Mouse (Mus musculus) olfactory bulb, adult 2 months (tissue): ENCODE measurements around the gene Setd1a. TPM values are rescaled to one million over a fixed set of nuclear protein-coding genes. Genes with fewer than 3 reads are reported as not detected.
"Not testable (repeated sequence)": the region's sequence is repeated elsewhere in the genome, so short reads cannot be mapped to it uniquely, and the experiment has no call there.

Source experiments
- H3K27ac ChIP-seq: fragments of 200-500 bp; 2 replicates; pipeline ENCODE4 v1.5.1; 2012; ENCODE audit warnings: low read depth, low read length; ENCODE audit not compliant: insufficient read depth
- H3K4me1 ChIP-seq: fragments of 200-500 bp; 2 replicates; pipeline ENCODE4 v1.6.1; 2012; ENCODE audit warnings: low read length; ENCODE audit not compliant: control insufficient read depth, insufficient read depth
- H3K4me3 ChIP-seq: fragments of 200-500 bp; 2 replicates; pipeline ENCODE4 v1.5.1; 2012; ENCODE audit warnings: mild to moderate bottlenecking, low read depth, low read length, moderate library complexity; ENCODE audit not compliant: insufficient read depth
- CTCF ChIP-seq: fragments of 200-500 bp; IDR thresholded peaks from 2 replicates; pipeline ENCODE4 v1.5.1; 2012; ENCODE audit warnings: low read depth, mild to moderate bottlenecking, low read length, moderate library complexity; ENCODE audit not compliant: insufficient read depth
- POLR2A ChIP-seq: fragments of 200-500 bp; IDR thresholded peaks from 2 replicates; pipeline ENCODE4 v1.6.1; 2012; ENCODE audit warnings: mild to moderate bottlenecking, low read depth, low read length, moderate library complexity; ENCODE audit not compliant: insufficient read depth
- WGBS: fragments of 180-500 bp; shearing (Covaris S2); methylation state at CpG from one replicate; pipeline ENCODE4 v1.1.7; 2018; 5-methylcytosine and 5-hydroxymethylcytosine counted together
- polyA plus RNA-seq: library from polyadenylated mRNA; stranded (reverse); fragments of >200 nt; gene quantifications from 2 replicates; pipeline ENCODE4 v1.2.4, GENCODE M21; 2012; ENCODE audit warnings: low replicate concordance; ENCODE audit not compliant: missing spikeins, insufficient read depth, insufficient read length

Setd1a gene
- 526 TPM in 1 of 2 replicates, not detected in the other for polyA plus RNA-seq

DNA sequence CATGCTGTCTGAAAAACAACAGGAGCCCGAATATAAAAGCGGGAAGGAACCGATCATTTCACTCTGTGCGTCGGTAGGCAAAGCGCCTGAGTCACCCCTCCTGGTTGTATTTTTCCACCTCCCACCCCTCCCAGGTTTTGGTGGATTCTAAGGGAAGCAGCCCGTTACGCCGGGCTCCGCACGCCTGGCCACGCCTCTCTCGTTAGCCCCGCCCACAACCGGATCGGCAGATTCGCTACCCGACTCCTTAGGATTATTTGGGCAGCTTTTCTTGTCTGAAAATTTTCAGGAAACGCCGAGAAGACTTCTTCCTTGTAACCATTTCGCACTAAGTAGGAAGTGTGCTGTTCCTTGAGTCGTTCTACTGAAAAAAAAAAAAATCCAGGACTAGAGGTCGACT is at the start of gene Setd1a:
TSS of gene Setd1a (plus strand) at position 245 of the 400 bp plus-strand sequence.
- Histone ChIP-seq H3K4me3 (peak within 1 kb of the TSS; percentile 92), H3K27ac (peak within 1 kb of the TSS; percentile 99), H3K4me1 (peaks cover 2% of the 10 kb centered on the region; the same call in 1 of the 2 replicates)
- WGBS, result under 1% methylated on average over 23 of the region's 23 CpGs
- TF ChIP-seq POLR2A, result peak; percentile 36; the same call in 1 of the 2 replicates
- TF ChIP-seq CTCF, result no peak

DNA sequence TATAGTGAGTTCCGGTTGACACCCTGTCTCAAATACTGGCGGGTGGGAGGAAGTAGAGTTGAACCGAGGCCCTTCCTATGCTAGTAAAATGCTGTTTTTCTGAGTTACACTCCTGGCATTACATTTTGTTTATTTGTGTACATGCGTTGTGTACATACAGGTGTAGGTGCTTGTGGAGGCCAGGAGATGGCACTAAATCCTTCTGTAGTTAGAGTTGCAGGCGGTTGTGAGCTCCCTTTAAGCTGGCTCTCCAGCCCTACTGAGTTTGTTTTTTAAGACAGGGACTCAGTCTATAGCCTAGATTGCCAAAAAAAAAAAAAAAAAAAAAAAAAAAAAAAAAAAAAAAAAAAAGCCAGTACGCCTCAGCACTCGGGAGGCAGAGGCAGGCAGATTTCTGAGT is 48.6 kb upstream of the Setd1a start:
- no peak overlapping the region for H3K27ac ChIP-seq
- H3K4me1 ChIP-seq, result no peaks in the 10 kb centered on the region
- H3K4me3 ChIP-seq, result no peak overlapping the region
- WGBS, result 85% methylated on average over 7 of the region's 7 CpGs
- no peak for TF ChIP-seq POLR2A
- no peak for TF ChIP-seq CTCF

DNA sequence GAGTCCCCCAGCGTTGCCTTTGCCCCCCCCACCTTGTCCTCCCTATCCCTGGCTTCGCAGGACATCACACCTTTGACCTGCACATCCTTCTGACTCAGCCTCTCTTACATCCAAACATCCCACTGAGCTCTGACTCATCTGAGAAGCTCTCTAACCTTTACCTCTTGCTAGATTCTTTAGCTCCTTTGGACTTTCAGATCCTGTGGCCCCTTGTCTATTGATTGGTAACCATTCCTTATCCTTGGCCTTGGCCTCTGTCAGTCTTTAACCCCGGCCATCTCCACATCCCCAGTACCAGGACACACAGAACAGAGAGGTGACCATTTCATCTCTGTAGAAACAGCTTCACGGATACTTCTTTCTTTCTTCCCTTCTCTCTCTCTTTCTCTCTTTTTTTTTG is 46.3 kb upstream of the Setd1a start:
- TF ChIP-seq CTCF (no peak), POLR2A (no peak)
- Histone ChIP-seq H3K4me1 (no peaks in the 10 kb centered on the region), H3K4me3 (no peak overlapping the region), H3K27ac (no peak overlapping the region)
- 74% methylated on average over 4 of the region's 4 CpGs for WGBS

DNA sequence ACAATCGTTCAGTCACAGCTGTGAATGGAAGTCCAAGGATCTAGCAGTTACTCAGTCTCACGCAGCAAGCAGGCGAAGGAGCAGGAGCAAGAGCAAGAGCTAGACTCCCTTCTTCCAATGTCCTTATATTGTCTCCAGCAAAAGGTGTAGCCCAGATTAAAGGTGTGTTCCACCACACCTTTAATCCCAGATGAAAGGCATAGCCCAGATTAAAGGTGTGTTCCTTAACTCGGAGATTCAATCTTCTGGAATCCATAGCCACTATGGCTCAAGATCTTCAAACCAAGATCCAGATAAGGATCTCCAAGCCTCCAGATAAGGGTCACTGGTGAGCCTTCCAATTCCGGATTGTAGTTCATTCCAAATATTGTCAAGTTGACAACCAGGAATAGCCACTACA is 44.4 kb upstream of the Setd1a start, which contains the start of gene Ctf2:
TSS of gene Ctf2 (minus strand) at position 101 of the 400 bp plus-strand sequence.
- H3K27ac ChIP-seq, H3K4me1 ChIP-seq, H3K4me3 ChIP-seq: not testable (repeated sequence)
- 100% methylated on average over 1 of the region's 5 CpGs for WGBS

DNA sequence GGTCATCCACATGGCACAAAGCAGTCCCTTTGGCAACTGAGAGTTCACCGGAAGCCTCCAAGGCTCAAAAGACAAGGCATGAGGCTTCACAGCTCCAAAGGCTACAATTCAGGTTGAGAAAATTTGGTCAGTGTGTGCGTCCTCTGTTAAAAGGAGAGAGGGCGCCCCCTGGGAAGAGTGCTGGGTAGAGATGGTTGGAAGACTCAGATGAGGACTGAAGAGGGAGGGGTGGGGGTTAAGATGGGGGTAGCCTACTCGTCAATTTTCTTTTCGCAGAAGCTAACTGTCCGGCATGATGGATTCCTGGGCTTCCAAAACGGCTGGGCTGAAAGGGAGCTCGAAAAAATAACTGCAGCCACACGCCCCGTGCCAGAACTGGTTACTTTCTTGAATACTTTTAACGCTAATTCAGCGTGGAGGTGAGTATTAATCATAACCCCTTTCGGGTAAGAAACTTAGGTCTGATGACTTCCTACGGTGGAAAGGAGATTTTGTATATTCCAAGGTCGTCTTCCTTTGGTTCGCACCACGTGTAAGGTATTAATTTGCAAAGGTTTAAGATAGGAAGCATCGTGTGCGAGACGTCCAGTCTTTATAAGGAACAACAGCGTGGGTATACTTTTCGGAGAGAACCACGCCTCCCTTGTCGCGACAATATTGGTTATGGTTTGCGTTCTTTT is 32.0 kb upstream of the Setd1a start, which contains the start of gene Fbxl19:
TSS of gene Fbxl19 (plus strand) at position 178 of the 680 bp plus-strand sequence.
- peak within 1 kb of the TSS; percentile 60 for H3K4me3 ChIP-seq
- TF ChIP-seq CTCF (peak; percentile 20; the same call in 1 of the 2 replicates), POLR2A (no peak)
- H3K27ac ChIP-seq, result peak within 1 kb of the TSS; percentile 58
- WGBS, result under 1% methylated on average over 26 of the region's 26 CpGs
- H3K4me1 ChIP-seq, result peaks cover 19% of the 10 kb centered on the region

DNA sequence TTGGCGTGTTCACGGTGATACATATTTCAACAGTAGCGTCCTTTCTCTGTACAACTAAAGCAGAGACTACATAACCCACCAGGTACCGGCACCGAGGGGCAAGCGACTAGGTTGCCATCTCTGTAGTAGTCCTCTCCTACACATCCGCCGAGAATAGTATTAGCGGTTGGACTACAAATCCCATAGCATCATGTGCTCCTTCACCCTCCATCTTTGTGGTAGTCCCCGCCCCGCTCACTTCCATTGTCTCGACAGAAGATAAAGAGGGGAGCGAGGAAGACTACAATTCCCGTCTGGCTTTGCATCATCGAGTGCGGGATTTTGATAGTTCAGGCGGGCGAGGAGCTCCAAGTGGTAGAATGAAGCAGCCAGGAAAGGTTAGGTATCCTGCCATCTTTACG is 31.2 kb upstream of the Setd1a start:
- Histone ChIP-seq H3K4me1 (peaks cover 23% of the 10 kb centered on the region), H3K27ac (peak overlapping the region; percentile 58), H3K4me3 (peak overlapping the region; percentile 60)
- no peak for TF ChIP-seq POLR2A
- TF ChIP-seq CTCF, result no peak
- WGBS, result under 1% methylated on average over 19 of the region's 19 CpGs

DNA sequence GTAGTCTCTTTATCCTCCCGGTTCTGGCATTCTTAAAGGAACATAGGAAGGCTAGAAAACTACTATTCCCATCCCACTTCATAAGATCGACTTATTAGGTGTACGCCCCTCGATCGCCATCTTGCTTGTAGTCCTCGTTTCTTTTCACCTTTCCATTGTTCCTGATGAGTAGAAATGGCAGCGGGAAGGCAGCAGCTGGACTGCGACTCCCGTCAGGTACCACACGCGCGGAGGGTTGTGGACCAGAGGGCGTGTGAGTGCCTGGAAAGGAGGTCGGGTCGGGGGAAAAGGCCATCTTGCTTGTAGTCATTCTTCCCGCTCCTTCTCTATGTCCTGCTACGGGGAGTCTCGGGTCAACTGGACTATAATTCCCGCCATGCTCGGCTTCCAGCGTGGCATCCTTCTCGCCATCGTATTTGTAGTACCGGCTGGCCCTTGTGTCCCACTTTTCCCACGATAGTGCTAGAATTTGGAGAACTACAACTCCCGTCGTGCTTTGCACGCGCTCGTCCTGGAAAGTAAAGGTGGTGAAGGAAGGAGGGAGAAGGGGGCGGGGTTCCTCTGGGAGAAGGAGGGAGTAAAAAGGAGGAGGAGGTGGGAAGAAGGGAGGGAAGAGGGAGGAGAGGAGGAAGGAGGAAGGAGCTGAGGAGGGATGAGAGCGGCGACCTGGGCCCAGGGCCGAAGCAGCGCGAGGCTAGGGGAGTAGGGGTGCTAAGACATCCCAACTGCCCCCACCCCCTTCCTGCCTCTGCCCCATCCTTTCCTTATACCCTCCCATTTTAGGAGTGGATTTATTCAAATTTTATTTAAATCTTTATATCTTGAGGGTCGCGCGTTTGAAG is 30.6 kb upstream of the Setd1a start:
- TF ChIP-seq CTCF (no peak), POLR2A (peak; percentile 51)
- Histone ChIP-seq H3K4me1 (peaks cover 27% of the 10 kb centered on the region), H3K4me3 (peak overlapping the region; percentile 60), H3K27ac (peak overlapping the region; percentile 58)
- WGBS, result under 1% methylated on average over 39 of the region's 39 CpGs

DNA sequence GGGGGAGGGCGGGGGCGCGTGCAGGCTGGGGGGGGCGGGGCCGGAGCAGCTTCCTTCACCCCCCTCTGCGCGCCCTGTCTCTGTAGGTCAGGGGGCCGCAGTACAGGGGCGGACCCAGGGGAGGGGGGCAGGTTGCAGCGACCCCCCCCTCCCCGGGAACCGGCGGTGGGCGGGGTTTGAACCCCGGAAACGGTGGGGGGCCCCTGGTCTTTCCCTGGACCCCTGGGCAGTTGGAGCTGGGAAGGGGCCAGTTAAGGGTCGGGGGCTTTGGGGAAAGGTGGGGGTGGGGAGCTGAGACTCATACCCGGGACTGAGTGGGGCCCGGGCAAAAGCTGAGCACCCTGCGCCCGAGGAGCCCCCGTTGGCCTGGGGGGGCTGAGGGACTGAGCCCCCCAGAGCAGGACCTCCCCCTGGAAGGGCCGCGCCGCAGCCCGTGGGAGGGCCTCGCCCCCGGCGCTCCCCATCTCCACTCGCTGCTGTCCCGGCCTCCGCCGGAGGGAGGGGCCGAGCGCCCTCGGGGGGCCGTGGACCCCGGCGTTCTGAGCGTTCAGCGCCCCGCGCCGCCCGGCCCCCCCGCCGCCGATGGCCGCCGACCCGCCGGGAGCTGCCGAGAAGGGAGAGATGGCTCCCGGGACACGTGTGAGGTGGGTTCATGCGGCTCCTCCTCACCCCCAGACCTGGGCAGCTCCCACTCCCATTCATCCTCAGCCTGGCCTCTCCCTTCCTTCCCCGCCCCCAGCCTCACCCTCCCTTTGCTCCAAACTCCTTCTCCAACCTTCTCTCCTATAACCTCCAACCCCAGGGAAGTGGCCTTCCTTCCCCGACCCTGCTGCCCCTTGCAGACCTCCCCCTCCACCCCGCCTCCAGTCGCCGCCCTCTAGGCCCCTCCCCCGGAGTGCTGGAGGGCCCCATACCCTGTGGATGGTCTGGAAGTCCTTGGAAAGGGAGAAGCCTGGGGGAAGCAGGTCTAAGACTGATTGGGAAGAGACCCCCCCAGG is 29.7 kb upstream of the Setd1a start:
- Histone ChIP-seq H3K27ac (no peak overlapping the region), H3K4me3 (peak overlapping the region; percentile 60), H3K4me1 (peaks cover 29% of the 10 kb centered on the region)
- no peak; the same call in 1 of the 2 replicates for TF ChIP-seq POLR2A
- no peak for TF ChIP-seq CTCF
- WGBS, result 1% methylated on average over 54 of the region's 62 CpGs
